Mouse (Mus musculus) bone marrow, adult 2 months (tissue): ENCODE data around the gene Ankrd44. TPM values are rescaled to one million over a fixed set of nuclear protein-coding genes. Genes with fewer than 3 reads are reported as not detected.

Source experiments
- H3K27ac ChIP-seq: fragments of 200-500 bp; 2 replicates; pipeline ENCODE4 v1.5.1; 2012; ENCODE audit warnings: low read depth, mild to moderate bottlenecking, control low read depth, inconsistent platforms, low read length; ENCODE audit not compliant: control insufficient read depth, poor library complexity, insufficient read depth
- H3K4me1 ChIP-seq: fragments of 200-500 bp; 2 replicates; pipeline ENCODE4 v1.6.1; 2011; ENCODE audit warnings: low read length; ENCODE audit not compliant: control insufficient read depth, insufficient read depth
- H3K4me3 ChIP-seq: fragments of 200-500 bp; replicated peaks from 2 replicates; pipeline ENCODE3; 2011; ENCODE audit warnings: mild to moderate bottlenecking, low read depth, low read length, control low read depth; ENCODE audit not compliant: control insufficient read depth
- CTCF ChIP-seq: fragments of 200-500 bp; IDR thresholded peaks from 2 replicates; pipeline ENCODE4 v1.5.1; 2011; ENCODE audit warnings: low read length, control low read depth; ENCODE audit not compliant: control insufficient read depth, insufficient read depth
- POLR2A ChIP-seq: fragments of 200-500 bp; IDR thresholded peaks from 2 replicates; pipeline ENCODE4 v1.6.1; 2011; ENCODE audit warnings: low read depth, mild to moderate bottlenecking, control low read depth, low read length, borderline replicate concordance; ENCODE audit not compliant: control insufficient read depth
- WGBS: fragments of 180-500 bp; shearing (Covaris S2); methylation state at CpG from one replicate; pipeline ENCODE4 v1.1.7; 2018; 5-methylcytosine and 5-hydroxymethylcytosine counted together
- polyA plus RNA-seq: library from polyadenylated mRNA; stranded (reverse); fragments of >200 nt; gene quantifications from 2 replicates; pipeline ENCODE4 v1.2.4, GENCODE M21; 2011; ENCODE audit warnings: low replicate concordance; ENCODE audit not compliant: missing spikeins, insufficient read depth, insufficient read length

Ankrd44 gene
- polyA plus RNA-seq, 1 experiment: 47.3 TPM

GRCm38 (mm10) chr1:54954856-54955255, 28.7 kb upstream of the Ankrd44 start:
- Histone ChIP-seq H3K4me1 (no peaks in the 10 kb centered on the region), H3K4me3 (no peak overlapping the region), H3K27ac (no peak overlapping the region)
- 52% methylated on average over 4 of the region's 4 CpGs for WGBS
- TF ChIP-seq POLR2A (no peak), CTCF (no peak)

DNA sequence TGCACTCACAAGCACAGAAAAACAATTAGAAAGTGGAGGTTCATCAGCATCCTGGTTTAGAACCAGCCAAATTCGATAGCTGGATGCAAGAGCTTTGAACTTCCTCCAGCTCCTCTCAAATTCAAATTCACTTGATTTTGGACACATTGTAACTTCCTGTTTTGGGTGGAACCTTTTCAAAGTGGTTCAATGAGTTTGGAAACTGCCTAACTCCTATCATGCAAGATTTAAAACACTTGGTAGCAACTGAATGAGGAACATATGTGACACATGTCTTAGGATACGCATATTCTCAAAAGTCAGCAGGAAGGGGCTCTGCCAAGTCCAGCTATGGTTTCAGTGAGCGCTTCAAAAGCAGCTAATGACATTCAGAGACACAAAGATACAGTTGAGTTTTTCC, 18.5 kb upstream of the Ankrd44 start:
- 37% methylated on average over 3 of the region's 3 CpGs for WGBS
- Histone ChIP-seq H3K27ac (no peak overlapping the region), H3K4me1 (no peaks in the 10 kb centered on the region), H3K4me3 (no peak overlapping the region)
- no peak for TF ChIP-seq CTCF
- TF ChIP-seq POLR2A: no peak

GRCm38 (mm10) chr1:54935466-54935865, 9.3 kb upstream of the Ankrd44 start:
- 64% methylated on average over 3 of the region's 3 CpGs for WGBS
- Histone ChIP-seq H3K27ac (no peak overlapping the region), H3K4me3 (no peak overlapping the region), H3K4me1 (no peaks in the 10 kb centered on the region)
- TF ChIP-seq POLR2A (no peak), CTCF (no peak)

GRCm38 (mm10) chr1:54934911-54935310, 8.7 kb upstream of the Ankrd44 start:
- no peak for TF ChIP-seq POLR2A
- TF ChIP-seq CTCF: no peak
- WGBS: 55% methylated on average over 2 of the region's 2 CpGs
- H3K27ac ChIP-seq: no peak overlapping the region
- H3K4me1 ChIP-seq: no peaks in the 10 kb centered on the region
- no peak overlapping the region for H3K4me3 ChIP-seq

DNA sequence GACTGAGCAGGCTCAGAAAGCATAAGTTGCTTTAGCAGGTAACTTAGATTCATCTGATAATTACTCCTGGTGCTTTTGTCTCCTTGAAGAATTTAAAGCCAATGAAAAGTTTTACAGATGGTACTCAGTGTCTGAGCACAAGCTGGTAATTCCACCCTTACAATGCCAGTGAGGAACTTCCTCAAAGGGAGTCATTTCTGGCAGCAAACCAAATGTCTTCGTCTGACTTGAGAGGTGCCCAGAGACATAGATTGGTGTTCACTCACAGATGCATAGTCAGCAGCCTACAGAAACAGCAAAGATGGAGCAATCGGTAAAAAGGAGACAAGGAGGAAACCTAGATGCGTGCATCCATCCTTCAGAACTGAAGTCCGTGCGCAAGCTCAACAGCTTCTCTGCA, 7.5 kb upstream of the Ankrd44 start:
- 66% methylated on average over 5 of the region's 5 CpGs for WGBS
- no peak overlapping the region for H3K27ac ChIP-seq
- H3K4me1 ChIP-seq: no peaks in the 10 kb centered on the region
- TF ChIP-seq POLR2A (no peak), CTCF (no peak)
- no peak overlapping the region for H3K4me3 ChIP-seq

DNA sequence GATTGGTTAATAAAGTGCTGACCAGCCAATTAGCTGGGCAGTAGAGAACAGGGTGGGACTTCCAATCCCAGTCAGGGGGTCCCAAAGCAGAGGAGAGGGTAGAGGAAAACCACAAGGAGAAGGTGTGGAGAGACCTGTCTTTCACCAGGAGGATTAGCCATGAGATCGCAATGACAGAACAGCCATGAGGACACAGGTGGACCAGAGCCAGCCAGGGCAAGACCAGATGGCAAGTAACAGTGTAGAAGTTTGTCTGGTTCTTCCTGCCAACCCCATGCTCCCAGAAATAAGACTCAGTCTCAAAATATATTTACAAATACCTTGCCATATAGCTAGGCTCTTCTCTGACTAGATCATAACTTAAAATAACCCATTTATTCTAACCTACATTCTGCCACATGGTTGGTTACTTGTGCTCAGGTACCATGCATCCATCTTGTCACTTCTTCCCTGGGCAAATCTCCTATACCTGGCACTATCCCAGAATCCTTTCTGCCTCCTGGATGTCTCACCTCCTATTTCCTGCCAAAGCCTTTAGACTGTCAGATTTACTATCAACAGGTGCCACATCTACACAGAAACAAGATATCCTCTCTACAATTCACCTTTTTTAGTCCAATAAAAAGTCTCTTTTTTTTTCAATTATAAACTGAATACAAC, 6.4 kb upstream of the Ankrd44 start:
- no peaks in the 10 kb centered on the region for H3K4me1 ChIP-seq
- 92% methylated on average over 1 of the region's 1 CpGs for whole genome bisulfite sequencing
- no peak overlapping the region for H3K4me3 ChIP-seq
- no peak for TF ChIP-seq CTCF
- no peak for TF ChIP-seq POLR2A
- H3K27ac ChIP-seq: no peak overlapping the region

DNA sequence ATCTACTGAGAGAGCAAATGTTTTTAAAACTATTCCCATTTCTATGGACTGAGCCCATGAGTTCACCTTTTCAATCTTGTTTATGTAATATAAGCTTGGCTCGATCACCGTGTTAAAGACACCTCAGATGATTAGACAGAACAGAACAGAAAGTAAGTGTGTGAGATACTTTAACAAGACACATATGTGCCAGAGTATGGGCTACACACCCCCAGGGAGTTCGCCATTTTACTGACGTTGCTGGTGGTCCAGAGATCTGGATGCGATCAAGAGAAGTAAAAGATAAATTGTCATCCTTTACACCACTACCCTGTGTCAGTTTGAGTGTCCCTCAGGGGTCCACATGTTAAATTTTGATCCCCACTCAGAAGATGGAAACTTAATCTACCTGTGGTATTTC, 5.0 kb upstream of the Ankrd44 start:
- WGBS: 81% methylated on average over 5 of the region's 5 CpGs
- TF ChIP-seq CTCF: no peak
- no peak for TF ChIP-seq POLR2A
- H3K4me3 ChIP-seq: no peak overlapping the region

DNA sequence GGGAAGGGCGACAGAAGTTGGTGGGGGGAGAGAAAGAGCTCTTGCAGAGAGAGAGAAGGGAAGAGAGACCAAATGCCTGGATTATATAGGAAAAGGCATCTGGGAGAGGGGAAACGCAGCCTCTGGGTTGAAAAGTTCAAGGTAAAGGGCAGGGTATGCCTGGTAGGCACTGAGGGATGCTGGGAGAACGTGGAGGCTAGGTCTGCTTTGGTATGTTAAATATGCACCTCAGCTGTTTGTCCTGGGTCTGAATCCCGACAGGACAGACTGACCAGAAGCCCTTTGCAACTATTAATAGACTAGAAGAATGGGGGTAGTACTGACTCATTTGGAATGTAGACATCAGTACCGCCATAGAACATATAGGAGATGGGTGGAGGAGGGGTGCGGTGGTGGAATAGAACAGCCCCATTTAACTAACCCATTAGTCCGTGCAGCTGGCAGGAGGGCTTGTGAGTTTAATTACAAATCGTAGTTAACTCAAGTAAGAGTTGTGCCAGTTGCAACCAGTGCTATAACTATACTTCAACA, 4.5 kb upstream of the Ankrd44 start:
- TF ChIP-seq CTCF (no peak), POLR2A (no peak)
- Histone ChIP-seq H3K27ac (no peak overlapping the region), H3K4me3 (no peak overlapping the region), H3K4me1 (no peaks in the 10 kb centered on the region)
- WGBS: 81% methylated on average over 8 of the region's 8 CpGs

More for the DNA sequence above, 5.0 kb upstream of the Ankrd44 start:
- Histone ChIP-seq H3K27ac (no peak overlapping the region), H3K4me1 (no peaks in the 10 kb centered on the region)
